Mouse (Mus musculus) embryonic facial prominence, embryonic 13.5 days (tissue): ENCODE data around the gene Lrrc63. TPM values are rescaled to one million over a fixed set of nuclear protein-coding genes. Genes with fewer than 3 reads are reported as not detected.

ENCODE experiments used
- ATAC-seq: fragments of 200-750 bp; cut with Nextera tagmentation; 2 replicates; pipeline ENCODE4 v1.8.0; 2017; ENCODE audit warnings: low read depth; ENCODE audit not compliant: insufficient number of reproducible peaks, insufficient read depth, low FRiP score, low TSS enrichment
- H3K27ac ChIP-seq: fragments of 300-500 bp; sonication (generic); 2 replicates; pipeline ENCODE4 v1.5.1; 2015; ENCODE audit warnings: moderate library complexity, mild to moderate bottlenecking, inconsistent platforms
- H3K27me3 ChIP-seq: fragments of 300-500 bp; sonication (generic); 2 replicates; pipeline ENCODE4 v1.6.1; 2015; ENCODE audit warnings: mild to moderate bottlenecking, inconsistent platforms
- H3K36me3 ChIP-seq: fragments of 300-500 bp; sonication (generic); 2 replicates; pipeline ENCODE4 v1.6.1; 2015; ENCODE audit warnings: mild to moderate bottlenecking, inconsistent platforms
- H3K4me1 ChIP-seq: fragments of 300-500 bp; sonication (generic); 2 replicates; pipeline ENCODE4 v1.6.1; 2015; ENCODE audit warnings: inconsistent platforms
- H3K4me2 ChIP-seq: fragments of 300-500 bp; sonication (generic); 2 replicates; pipeline ENCODE4 v1.6.1; 2015; ENCODE audit warnings: moderate library complexity, mild to moderate bottlenecking, inconsistent platforms
- H3K4me3 ChIP-seq: fragments of 300-500 bp; sonication (generic); 2 replicates; pipeline ENCODE4 v1.5.1; 2015; ENCODE audit warnings: mild to moderate bottlenecking, inconsistent platforms
- H3K9ac ChIP-seq: fragments of 300-500 bp; sonication (generic); 2 replicates; pipeline ENCODE4 v1.6.1; 2015; ENCODE audit warnings: mild to moderate bottlenecking, inconsistent platforms
- H3K9me3 ChIP-seq: fragments of 300-500 bp; sonication (generic); 2 replicates; pipeline ENCODE4 v1.6.1; 2016; ENCODE audit warnings: inconsistent platforms
- WGBS: fragments of 180-500 bp; shearing (Covaris S2); methylation state at CpG from one replicate; pipeline ENCODE4 v1.1.7; 2015; ENCODE audit warnings: mixed read lengths; 5-methylcytosine and 5-hydroxymethylcytosine counted together
- polyA plus RNA-seq: library from polyadenylated mRNA; unstranded; fragments of >200 nt; fragmentation: Nextera tagmentation; extraction: Ambion mirVana; gene quantifications from 2 replicates; pipeline ENCODE4 v1.2.1, GENCODE M21; 2015

The Lrrc63 gene
- polyA plus RNA-seq, 1 experiment from 2014 or later, result not detected

DNA sequence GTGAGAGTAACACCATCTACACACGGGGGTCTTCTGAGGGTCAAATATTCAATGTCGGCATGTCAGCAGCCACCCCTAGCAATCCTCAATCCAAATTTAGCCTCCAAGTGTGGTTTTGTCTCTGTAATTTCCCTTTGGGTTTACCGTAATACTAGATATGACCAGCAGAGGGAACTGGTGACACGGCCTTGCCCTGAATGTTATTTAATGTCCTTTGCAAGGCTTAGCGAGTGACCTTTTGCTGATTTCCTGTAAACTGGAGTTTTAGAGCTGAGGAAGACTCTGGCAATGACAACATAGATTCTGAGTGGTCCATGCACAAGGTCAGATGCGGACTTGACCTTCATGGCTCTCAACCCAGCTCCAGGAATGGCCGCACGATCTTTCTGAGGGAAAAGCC, 70.1 kb downstream of the Lrrc63 start:
- H3K9ac ChIP-seq, result no peak overlapping the region
- 43% methylated on average over 8 of the region's 8 CpGs for WGBS
- no peak for ATAC-seq
- no peaks in the 10 kb centered on the region for H3K4me1 ChIP-seq
- no peaks in the 10 kb centered on the region for H3K27me3 ChIP-seq
- H3K27ac ChIP-seq, result no peak overlapping the region
- H3K4me3 ChIP-seq, result no peak overlapping the region
- H3K9me3 ChIP-seq, result no peaks in the 10 kb centered on the region
- H3K36me3 ChIP-seq, result no peaks in the 10 kb centered on the region
- no peak overlapping the region for H3K4me2 ChIP-seq

DNA sequence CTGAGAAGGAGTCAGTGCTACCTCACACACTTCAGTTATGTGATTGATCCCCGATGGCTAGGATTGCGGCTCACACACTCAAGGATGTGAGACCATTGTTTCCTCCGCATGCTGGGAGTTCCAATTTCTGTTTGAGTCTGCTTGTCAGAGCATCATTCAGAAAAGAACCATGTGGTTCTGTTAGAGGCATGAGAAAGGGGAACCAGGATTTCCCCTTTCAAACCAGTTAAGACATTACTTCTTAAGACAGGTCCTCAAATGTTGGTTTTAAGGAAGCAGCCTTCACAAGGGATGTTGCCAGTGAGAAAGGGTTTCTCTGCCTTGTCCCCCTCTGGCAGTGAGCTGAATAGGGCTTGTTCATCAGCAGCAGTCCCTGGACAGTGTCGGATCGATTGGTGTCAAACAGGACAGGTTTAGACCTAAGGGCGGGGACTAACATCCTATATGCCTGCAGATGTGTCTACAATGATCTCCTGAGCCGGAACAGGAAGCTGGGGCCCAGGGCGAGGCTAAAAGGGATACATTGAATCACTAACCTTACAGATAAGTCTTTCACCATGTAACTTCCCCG, 73.7 kb downstream of the Lrrc63 start:
- Histone ChIP-seq H3K4me1 (no peaks in the 10 kb centered on the region), H3K9me3 (no peaks in the 10 kb centered on the region), H3K4me2 (no peak overlapping the region), H3K4me3 (no peak overlapping the region), H3K27ac (no peak overlapping the region), H3K36me3 (no peaks in the 10 kb centered on the region), H3K27me3 (no peaks in the 10 kb centered on the region), H3K9ac (no peak overlapping the region)
- ATAC-seq, result no peak
- 74% methylated on average over 9 of the region's 9 CpGs for WGBS

DNA sequence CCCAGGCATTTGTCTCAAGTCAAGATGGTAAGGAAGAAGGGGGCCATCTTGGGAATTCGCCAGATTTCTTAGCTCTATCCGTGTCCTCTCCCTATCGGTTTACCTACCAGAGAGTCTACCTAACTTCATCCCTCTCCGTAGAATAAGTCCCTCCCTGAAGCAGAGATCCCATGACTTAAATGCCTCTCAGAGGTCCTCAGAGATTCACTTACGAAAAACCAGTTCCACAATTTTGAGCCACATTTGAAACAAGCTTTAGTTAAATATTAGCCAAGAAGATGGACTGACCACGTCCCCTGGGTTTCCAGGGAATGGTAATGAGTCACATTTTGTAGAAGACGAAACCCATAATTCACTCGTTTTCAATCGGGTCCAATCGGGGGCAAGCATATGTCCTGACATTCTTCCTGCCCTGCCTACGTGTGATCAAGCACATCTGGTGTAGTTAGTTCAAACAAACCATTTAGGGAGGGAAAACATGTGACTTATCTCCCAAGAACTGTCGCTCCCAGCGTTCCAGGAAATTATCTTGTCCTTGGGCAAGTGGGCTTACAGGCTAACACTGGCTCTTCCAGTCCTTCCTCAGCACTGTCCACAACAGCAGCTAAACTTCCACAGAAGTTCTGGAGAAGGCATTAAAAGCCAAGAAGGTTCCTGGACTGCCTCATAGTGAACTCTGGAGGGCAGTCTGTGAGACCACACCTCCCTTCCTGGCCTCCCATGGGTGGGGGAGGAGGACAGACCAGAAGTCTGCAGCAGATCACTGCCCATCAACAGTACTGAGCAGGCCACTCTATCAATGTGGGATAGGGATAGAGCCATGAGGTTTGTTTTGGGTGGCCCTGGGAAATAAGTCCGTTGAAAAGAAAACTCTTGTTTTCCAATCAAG, 76.0 kb downstream of the Lrrc63 start:
- H3K9ac ChIP-seq, result no peak overlapping the region
- 74% methylated on average over 14 of the region's 14 CpGs for WGBS

DNA sequence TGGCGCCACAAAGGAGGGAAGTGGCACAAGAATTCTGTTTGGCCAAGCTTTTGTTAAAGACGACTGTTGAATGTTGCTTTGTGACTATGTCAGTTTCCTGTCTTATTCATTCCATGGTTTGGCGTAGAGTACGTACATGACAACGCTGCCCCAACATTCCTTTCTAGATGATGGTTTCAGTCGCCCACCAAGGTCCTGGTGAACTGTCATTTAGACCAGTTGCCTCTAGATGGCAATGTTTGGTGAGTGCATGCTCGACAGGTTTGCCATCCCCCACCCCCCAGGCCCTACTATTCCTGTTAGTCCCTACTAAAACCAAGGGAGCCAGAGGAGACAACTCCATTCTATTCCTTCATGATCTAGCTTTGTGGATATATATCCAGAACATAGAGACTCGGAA, 78.2 kb downstream of the Lrrc63 start:
- no peak overlapping the region for H3K4me2 ChIP-seq
- ATAC-seq, result no peak
- no peak overlapping the region for H3K9ac ChIP-seq
- no peaks in the 10 kb centered on the region for H3K36me3 ChIP-seq
- H3K4me1 ChIP-seq, result no peaks in the 10 kb centered on the region
- no peaks in the 10 kb centered on the region for H3K9me3 ChIP-seq
- H3K27ac ChIP-seq, result no peak overlapping the region
- H3K4me3 ChIP-seq, result no peak overlapping the region
- H3K27me3 ChIP-seq, result no peaks in the 10 kb centered on the region
- WGBS, result 62% methylated on average over 8 of the region's 8 CpGs

More for the DNA sequence above, 76.0 kb downstream of the Lrrc63 start:
- Histone ChIP-seq H3K4me2 (no peak overlapping the region), H3K4me3 (no peak overlapping the region), H3K36me3 (no peaks in the 10 kb centered on the region), H3K27ac (no peak overlapping the region), H3K4me1 (no peaks in the 10 kb centered on the region), H3K27me3 (no peaks in the 10 kb centered on the region), H3K9me3 (no peaks in the 10 kb centered on the region)
- no peak for ATAC-seq

DNA sequence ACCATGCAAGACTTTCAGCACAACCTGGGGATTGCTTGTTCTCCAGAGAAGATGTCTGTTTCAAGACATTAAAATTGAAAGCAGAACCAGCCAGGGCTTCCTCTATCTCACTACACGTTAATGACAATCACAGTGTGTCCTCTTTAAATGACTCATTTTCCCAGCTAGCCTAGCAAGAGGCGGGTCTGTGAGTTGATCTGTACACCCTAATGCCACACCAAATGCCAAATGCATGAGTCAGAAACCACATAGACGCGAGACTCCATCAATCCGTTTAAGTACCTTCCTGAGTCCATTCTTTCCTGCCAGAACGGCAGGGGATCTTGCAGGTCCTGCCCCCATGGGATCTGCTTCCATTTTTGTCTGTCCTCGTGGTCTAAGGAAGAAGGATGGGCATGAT, 85.5 kb downstream of the Lrrc63 start:
- H3K27me3 ChIP-seq, result no peaks in the 10 kb centered on the region
- 66% methylated on average over 7 of the region's 7 CpGs for WGBS
- H3K4me2 ChIP-seq, result no peak overlapping the region
- no peaks in the 10 kb centered on the region for H3K9me3 ChIP-seq
- no peak for ATAC-seq
- H3K36me3 ChIP-seq, result no peaks in the 10 kb centered on the region
- H3K4me3 ChIP-seq, result no peak overlapping the region
- no peak overlapping the region for H3K27ac ChIP-seq
- no peak overlapping the region for H3K9ac ChIP-seq
- no peaks in the 10 kb centered on the region for H3K4me1 ChIP-seq

DNA sequence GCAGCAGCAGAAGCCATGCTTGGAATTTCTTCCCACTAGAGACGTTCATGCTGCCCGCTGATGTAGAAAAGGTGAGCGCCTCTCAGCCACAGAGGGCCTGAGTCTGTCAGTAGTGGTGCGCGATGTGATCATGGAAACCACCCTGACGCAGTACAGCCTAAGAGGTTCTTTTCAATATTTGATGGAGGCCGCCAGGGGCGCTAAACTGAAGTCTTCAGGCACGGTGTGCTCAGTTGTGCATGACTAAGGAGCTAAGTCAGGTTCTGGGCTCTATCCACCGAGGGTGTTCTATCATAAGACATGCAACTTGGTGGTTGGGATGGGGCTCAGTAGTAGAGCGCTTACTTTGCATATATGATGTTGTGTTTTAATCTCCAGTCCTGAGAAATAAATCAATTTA, 95.2 kb downstream of the Lrrc63 start:
- WGBS, result 60% methylated on average over 11 of the region's 11 CpGs
- Histone ChIP-seq H3K27me3 (no peaks in the 10 kb centered on the region), H3K4me3 (no peak overlapping the region), H3K4me1 (no peaks in the 10 kb centered on the region), H3K9ac (no peak overlapping the region), H3K9me3 (no peaks in the 10 kb centered on the region), H3K27ac (no peak overlapping the region), H3K4me2 (no peak overlapping the region), H3K36me3 (no peaks in the 10 kb centered on the region)
- no peak for ATAC-seq

Other genes starting within 250 kb of the Lrrc63 start
- 16.3 and 16.8 TPM in 2 replicates for gene Lrch1, start 183.0 kb downstream of the Lrrc63 start, polyA plus RNA-seq
- gene Rubcnl, start 114.9 kb downstream of the Lrrc63 start, polyA plus RNA-seq, result 0.61 and 0.76 TPM in 2 replicates
- 24.9 and 28.7 TPM in 2 replicates for gene Lcp1, start 220 bp upstream of the Lrrc63 start, polyA plus RNA-seq
- gene Cpb2, start 111.4 kb upstream of the Lrrc63 start, polyA plus RNA-seq, result 1.4 TPM in 1 of 2 replicates, not detected in the other
- 39.1 and 42.5 TPM in 2 replicates for gene Zc3h13, start 153.5 kb upstream of the Lrrc63 start, polyA plus RNA-seq